Mouse (Mus musculus): ENCODE data around the gene Bcl2l12.

Bcl2l12 gene

DNA sequence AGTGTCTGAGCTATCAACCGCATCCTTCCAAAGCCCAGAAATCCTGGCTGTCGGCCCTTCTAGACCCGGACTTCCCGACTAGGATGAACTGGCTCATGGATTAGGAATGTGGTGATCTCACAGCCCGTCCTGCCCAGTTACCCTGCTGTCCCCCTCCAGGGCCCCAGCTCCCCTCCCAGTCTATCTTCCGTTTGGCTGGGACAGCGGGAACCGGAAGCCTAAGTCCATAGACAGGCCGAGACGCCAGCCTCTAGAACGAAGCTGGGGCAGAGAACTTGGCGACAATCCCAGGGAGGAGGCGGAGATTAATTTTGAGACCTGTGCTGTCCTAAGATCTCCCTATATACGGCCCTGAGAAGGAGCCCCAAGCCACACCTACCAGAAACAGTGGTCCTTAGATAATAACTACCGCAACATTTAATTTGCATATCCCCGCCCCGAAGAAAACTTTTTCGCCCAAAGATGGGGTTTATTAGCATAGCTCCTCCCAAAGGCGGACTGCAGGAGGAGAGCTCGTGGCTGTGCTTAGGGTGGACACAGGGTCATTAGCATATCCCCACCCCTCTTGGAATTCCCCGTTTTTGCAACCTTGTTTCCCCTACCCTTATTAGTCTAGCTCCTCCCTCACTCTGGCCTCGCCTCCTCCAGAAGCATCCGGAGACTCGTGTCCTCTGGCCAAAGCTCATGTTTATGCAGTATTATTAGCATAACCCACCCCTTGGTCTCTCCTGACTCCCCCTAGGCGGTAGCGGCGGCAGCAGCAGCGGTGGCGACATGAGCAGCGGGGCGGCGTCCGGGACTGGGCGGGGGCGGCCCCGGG is 18.9 kb upstream of the Bcl2l12 start, which contains the start of gene Rras:
Gene Rras, plus strand, starts transcription at position 720 of the 820 bp plus-strand sequence.
- DNase-seq (ENCODE audit: extremely low spot score, low spot score): peak; percentile 86

DNA sequence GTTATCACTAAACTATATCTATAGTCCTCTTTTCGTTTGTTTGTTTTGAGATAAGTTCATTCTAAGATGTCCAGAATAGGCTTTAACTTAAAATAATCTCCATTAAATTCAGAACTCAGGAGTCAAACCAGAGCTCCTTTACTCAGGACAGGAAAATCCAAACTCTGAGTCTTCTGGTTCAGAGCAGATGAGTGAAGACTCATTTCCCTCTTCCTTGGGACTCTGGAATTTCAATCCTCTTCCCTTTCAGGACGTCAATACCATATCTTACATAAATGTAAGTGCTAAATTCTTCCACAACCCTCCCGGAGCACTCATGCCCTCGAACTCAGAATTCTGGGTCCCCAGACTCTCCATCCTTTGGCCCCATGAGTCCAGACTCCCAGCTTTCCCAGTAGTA is 18.2 kb upstream of the Bcl2l12 start:
- DNase-seq (ENCODE audit: extremely low spot score, low spot score): no peak

DNA sequence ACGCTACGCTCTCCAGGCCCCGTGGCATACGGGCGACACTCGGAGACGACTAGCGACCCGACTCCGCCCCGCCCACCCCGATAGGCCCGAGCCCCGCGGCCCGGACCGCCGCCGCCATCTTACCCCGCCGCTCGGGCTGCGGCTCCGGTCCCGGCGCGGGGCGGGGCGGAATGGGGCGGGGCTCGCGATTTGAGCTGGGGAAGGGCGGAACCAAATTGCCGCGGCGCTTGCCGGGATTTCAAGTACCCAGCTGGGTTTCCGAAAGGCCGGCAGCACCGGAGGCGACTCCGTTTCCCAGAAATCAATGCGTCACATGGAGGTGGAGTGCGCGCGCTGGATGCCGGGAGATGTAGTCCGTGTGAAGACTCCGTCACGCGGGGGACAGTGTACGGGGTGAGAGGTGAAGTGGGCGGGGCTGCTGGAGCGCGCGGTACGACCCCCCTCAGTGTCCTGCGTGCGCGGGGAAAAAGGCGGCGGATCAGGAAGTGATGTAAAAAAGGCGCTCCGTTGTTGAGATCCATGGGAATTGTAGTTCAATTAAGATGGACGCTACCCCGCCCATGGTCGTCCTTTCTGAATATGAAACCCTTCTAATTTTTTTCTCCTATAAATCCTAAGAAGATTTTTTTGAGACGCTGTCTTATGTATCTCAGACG is 17.6 kb upstream of the Bcl2l12 start, which contains the start of gene Scaf1:
Gene Scaf1, minus strand, starts transcription at position 407 of the 656 bp plus-strand sequence.
- DNase-seq (ENCODE audit: extremely low spot score, low spot score): peak; percentile 99

DNA sequence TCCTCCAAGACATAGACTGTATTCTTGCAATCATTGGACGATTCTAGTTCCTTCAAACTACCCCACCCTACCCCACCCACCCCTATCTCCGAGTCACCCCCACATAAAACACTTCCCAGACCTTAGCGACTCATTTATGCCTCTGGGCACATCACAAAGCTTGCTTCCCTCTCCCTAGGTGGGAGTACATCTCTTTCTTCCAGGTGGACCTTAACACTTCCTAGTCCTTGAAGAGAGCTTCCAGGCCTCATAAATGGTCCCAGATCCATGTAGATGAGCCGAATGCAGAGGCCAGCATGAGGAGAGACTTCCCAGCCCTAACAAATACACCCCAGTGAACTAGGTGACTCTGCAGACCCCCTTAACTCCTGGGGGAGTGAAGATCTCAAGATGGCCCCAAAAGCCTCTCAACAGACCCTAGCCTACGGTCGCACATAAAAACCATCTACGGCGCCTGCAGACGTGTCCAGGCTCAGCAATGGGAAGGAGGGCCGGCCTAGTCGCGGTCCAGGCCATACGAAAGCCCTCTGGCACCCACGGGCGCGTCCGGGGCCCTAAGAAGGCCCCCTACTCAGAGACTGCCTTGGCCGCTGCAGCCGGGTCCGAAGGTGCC is 16.9 kb upstream of the Bcl2l12 start:
- no peak for DNase-seq (ENCODE audit: extremely low spot score, low spot score)

DNA sequence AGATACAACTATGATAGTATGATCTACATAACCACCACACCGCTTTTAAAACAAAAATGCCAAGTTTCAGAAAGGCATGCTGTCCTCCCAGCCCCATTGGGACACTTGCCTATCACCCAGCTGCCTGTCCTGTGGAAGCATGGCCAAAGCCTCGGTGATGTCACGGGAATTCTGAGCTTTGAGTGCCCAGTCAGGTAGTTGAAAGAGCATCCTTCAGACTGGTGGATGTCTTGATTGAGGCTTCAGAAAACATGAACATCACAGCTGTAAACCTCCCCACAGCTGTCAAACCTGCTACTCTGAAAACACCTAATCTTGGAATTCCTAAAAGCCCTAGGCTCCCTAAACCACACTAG is 15.6 kb upstream of the Bcl2l12 start:
- DNase-seq (ENCODE audit: extremely low spot score, low spot score): no peak

DNA sequence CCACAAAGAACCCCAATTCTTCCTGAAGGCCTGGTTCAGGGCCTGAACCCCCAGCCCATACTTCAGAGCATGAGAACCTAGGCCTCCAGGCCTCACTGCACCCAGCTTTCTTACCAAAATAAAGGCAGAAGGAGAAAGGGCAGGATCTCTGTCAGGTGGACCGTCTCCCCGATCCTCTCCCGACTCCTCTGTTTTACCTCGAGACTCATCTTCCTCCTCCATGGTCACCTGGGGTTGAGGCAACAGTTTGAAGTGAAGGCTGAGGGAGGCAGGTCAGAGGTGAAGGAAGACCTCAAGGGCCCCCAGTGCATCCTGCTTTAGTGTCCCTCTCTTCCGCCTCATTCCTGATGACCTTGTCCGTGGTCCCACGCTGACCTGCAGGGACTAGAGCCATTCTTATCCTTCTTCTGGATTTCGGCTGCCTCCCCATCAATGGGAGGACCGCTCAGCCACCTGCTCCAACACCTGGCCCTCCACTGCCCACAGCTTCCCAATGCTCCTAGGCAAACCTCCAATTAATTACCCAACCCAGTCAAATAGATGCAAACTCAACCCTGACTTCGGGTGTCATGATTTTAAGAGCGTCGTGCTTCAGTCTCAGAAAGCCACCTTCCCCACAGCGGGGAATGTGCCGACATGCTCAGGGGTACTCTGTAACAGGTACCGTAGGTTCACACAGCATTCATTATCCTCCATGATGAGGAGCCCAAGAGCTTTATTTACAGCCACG is 15.0 kb upstream of the Bcl2l12 start:
- DNase-seq (ENCODE audit: extremely low spot score, low spot score): no peak

DNA sequence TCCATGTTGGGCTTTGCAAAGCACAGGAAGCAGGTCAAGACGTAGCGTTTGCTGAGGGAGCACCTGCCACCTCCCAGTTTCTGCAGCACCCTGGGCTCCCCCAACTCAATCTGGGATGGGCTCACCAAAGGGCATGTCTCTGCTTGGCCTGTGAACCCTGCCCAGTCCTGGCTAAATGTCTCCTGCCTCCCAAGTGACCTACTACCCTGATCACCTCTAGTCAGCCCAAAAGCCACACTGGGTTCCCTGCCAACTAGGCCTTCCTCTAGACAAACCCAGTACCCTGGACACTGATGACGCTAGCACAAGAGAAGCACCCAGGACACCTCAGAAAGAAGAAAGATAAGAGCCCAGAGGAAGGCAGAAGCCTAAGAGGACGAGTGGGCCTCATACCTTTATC is 14.3 kb upstream of the Bcl2l12 start:
- no peak for DNase-seq (ENCODE audit: extremely low spot score, low spot score)

DNA sequence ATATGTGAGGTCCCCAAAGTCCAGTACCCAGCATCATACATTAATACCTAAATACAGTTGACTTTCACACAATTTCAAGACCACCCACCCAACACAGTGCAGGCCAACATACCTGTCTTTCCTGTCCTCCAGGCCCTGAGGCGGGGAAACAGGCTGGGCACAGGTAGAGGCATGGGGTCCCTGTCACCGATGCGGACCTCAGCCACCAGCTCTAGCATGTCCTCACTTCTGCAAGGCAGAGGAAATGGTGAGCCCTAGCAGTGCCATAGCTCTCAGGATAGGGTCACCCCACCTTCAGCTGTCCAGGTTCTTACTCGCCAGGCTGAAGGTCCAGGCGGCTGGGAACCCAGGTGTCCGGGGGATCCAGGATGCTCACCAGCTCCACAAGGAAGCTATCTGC is 13.5 kb upstream of the Bcl2l12 start:
- no peak for DNase-seq (ENCODE audit: extremely low spot score, low spot score)

DNA sequence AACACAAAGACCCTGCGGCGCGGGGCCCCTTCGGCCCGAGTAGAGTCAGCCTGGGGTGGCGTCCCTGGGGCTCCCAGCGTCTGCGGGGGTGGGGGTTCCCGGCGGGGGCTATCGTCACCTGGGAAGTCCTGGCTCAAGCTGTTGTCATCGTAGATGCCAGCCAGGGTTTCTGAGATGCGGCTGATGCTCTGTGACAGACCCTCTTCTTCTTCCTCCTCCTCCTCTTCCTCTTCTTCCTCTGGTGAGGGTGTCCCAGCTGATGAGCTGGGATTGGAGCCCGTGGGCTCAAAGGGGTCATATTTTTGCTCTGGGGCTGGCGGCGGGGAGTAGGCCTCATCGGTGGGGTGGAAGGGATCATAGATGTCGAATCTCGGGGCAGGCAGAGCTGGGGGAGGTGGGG is 9.9 kb upstream of the Bcl2l12 start:
- no peak for DNase-seq (ENCODE audit: extremely low spot score, low spot score)

DNA sequence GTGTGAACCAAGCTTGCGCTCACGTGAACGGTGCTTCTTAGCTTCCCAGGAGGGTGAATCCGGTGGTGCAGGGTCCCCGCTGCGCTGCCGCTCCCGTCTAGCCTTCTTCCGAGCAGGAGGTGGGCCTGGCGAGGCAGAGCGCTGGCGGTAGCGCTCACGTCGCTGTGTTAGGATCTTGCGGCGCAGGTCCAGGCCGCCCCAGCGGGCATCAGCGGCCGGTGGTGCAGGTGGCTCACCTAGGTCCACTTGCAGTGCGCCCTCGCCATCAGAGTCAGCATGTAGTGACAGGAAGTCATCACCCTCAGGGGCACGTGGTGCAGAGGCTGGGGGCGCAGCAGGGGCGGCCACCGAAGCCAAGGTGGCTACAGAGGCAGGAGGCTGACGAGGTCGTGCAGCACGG is 9.3 kb upstream of the Bcl2l12 start:
- no peak for DNase-seq (ENCODE audit: extremely low spot score, low spot score)

DNA sequence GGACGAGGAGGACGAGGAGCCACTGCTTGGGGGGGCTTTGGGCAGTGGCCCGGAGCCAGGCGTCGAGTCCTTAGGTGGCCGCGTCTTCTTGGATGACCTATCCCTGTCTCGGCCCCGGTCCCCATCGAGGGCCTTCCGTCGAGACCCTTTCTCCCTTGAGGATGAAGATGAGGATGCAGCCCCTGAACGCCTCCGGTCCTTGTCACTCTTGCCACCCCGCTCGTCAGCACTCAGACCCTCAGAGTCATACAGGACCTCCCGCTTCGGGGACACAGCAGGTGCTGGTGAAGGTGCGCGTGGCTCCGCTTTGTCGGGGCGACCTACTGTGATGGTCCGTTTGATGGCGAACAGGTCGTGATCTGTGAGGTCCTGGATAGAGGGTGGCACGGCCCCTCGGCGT is 8.6 kb upstream of the Bcl2l12 start:
- DNase-seq (ENCODE audit: extremely low spot score, low spot score): no peak

DNA sequence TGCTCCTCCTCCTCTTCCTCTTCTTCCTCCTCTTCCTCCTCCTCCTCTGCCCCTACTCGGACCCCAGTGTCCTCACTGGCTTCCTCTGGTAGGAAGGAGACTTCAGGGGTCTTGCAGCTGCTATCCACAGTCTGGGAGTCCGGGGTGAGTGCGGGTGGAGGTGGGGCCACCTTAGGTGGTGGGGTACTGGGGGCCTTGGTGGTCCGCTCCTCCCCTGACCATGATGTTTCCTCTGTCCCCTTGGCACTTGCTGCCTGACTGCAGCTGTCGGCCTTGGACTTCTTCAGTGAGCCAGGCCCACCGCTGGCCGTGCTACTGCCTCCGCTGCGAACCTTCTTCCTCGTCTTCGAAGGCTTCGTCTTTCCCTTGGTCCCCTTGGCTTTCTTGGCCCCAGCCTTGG is 8.0 kb upstream of the Bcl2l12 start:
- no peak for DNase-seq (ENCODE audit: extremely low spot score, low spot score)

DNA sequence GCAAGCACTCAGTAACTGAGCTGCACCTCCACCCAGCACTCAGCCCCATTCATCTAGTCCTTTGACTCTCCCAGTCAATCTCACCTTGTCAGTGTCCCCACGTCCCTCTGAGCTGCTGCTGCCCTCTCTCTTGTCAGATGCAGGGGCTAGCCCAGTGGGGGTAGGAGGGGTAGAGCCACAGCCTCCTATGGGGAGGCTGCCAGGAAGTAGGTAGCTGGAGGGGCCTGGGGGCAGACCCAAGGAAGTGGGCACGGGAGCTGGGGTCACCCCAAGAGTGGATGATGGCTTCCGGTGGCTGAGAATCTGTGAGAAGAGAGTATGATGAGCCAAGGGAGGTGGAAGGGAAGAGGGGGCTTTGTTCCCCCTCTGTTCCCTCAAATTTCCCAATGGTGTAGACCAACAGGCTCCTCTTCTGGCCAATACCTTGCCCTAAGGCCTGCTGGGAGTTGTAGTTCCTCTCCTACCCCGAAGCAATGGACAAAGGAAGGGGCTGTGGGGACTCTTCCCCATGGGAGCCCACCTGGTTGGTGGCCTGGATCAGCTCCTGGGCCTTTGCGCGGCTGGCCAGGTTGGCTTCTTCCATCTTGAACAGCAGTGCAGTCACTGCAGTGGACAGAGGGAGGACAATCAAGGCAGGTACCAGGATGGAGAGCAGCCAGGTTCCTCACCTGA is 6.9 kb upstream of the Bcl2l12 start:
- DNase-seq (ENCODE audit: extremely low spot score, low spot score): no peak

DNA sequence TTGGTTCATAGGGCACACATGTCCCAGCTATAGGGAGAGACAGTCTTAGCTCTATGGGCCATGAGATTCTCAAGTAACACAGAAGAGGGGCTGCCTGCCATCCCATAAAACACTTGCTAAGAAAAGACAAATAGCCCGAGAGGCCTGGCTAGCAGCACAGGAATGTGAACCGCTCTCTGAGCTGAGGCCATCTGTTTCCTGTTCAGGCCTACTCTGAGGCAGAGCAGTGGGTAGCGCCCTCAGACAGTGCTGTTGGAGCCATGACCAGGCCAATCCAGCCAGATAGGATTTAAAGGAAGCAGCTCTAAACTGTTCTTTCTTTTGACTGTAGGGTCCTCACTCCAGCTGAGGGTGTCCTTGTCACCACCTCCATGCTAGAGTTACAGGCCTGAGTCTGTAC is 6.0 kb upstream of the Bcl2l12 start:
- no peak for DNase-seq (ENCODE audit: extremely low spot score, low spot score)

DNA sequence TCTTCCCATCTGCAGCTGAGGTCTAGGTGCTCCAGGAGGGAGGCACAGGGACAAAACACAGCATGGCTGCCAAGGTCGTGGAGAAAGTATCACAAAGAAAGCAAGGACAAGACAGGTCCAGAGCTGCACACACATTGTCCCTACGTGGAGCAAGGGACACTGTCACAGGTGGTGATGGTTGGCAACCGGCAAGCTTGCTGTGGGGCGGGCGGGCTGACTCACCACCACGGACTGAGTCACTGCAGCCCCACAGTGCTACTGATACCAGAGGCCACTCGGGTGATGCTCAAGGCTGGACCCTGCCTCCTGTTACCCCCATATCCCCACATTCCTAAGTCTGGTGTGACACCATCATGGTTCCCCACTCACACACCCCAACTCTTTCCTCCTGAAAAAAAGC is 3.9 kb upstream of the Bcl2l12 start:
- no peak for DNase-seq (ENCODE audit: extremely low spot score, low spot score)

DNA sequence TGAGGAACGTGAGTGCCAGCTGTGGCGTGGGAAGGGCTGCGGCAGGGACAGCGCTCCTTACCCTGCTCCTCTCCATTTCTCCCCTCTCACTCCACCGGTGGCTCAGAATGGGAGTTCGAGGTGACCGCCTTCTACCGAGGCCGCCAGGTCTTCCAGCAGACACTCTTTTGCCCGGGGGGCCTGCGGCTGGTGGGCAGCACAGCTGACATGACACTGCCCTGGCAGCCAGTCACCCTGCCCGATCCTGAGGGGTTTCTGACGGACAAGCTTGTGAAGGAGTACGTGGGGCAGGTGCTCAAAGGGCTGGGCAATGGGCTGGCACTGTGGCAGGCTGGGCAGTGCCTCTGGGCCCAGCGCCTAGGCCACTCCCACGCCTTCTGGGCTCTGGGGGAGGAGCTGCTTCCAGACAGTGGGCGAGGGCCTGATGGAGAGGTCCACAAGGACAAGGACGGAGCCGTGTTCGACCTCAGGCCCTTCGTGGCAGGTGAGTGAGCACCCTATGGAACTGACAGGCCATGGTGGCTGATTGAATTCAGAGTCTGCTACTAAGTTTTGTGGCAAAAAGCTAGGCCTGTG is 2.1 kb upstream of the Bcl2l12 start:
- no peak for DNase-seq (ENCODE audit: extremely low spot score, low spot score)

DNA sequence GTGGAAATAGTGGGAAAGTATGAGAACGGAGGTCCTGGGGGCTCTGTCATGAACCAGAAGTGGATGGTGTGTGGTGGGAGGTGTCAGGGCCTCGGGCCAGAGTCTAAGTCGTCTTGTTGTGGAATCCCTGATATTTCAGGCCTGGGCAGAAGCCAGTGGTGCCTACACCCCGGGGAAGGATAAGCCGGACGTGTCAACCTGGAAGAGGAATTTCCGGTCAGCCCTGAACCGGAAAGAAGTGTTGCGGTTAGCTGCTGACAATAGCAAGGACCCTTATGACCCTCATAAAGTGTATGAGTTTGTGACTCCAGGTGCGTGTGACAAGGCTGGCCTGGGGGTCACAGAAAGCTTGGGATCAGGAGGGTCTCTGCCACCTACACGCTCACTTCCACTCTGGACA is 1.2 kb upstream of the Bcl2l12 start:
- DNase-seq (ENCODE audit: extremely low spot score, low spot score): no peak

DNA sequence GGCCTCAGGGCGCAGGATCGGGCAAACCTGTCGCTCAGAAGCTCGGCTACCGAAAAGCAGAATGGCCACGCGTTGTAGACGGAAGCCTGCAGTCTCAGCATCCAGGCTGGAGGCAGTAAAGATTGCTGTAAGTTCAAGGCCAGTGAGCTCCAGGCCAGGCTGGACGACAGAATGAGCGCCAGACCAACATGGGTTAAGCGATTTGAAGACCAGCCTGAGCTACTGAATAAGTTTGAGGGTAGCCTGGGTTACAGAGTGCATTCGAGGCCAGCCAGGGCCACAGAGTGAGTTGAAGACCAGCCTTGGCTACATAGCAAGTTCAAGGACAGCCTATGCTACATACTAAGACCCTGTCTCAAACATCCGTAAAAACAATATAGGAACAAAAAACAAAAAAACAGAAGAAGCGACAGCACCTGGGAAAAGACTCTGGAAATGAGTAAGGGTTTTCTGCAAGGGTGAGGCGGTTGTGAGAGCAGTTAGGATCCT is 528 bp downstream of the Bcl2l12 start:
- no peak for DNase-seq (ENCODE audit: extremely low spot score, low spot score)

DNA sequence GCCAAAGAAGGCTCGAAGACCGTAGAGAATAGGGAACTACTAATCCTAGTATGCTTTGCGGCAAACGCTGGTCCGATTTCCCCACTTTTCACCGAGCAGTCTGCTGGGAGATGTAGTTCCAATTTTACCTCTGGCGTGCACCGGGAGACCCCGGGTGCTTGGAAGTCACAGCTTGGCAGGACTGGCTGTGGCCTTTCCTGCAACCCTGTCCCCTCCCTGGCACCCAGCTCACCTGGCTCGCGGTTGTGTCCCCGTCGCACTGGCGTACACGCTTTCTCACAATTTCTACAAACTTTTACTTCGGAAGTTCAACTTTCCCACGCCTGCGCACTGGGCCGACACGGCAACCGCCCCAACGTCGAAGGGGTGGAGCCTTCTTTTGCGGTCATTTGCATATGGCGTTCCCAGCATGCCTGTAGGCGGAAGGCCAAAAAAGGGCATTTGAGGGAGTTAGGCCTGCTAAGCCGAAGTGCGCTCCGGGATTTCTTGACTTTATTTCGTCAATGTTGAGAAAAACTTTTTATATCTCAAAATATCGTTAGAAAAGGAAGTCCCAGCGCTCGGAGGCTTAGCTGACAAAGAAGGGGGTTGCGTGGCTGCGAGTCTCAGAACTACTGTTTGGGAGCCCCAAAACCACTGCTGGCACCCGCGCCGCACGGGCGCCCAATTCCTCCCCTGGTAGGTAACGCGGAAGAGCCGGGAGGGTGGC is 1.1 kb downstream of the Bcl2l12 start, which contains the start of gene Irf3:
Gene Irf3, plus strand, starts transcription at position 418 of the 709 bp plus-strand sequence.
- peak; percentile 95 for DNase-seq (ENCODE audit: extremely low spot score, low spot score)

DNA sequence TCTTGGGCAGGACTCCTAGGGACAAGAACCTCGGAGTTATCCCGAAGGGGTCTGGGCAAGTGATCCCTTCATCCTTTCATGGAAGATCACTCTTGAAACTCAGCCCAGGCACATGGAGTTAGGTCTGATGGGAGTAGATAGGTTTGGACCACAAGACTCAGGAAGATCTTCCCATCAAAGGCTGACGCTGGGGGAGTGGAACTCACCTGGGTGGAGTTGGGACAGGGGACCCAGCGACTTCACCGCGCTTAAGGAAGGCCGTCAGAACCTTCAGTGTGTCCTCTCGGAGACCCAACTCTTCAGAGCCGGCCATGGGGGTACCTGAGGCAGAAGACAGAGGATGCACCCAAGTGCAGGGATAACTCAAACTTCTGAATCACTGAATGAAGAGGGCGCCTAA is 1.8 kb downstream of the Bcl2l12 start:
- DNase-seq (ENCODE audit: extremely low spot score, low spot score): no peak
